Mouse (Mus musculus) embryo, embryonic 11.5 days (tissue): Measurements from ENCODE around the gene Rccd1.

Experiments used
- DNase-seq: peaks from one replicate; pipeline ENCODE4 v3.0.0-alpha.2; 2012; ENCODE audit warnings: low read depth, low spot score

Gene Rccd1

DNA sequence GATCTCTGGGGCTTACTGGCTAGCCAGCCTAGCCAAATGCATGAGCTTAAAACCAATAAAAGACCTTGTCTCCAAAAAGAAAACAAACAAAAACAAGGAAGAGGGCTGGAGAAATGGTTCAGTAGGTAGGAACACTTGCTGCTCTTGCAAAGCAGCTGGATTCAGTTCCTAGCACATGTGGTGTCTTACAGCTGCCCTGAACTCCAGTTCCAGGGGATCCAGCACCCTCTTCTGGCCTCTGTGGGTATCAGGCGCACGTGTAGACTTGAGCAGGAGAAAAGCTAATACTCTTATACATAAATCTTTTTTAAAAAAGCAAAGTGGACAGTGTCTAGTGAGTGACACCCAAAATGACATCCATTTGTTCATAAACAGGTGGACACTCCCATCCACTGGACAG is 22.7 kb downstream of the Rccd1 start:
- no peak for DNase-seq

DNA sequence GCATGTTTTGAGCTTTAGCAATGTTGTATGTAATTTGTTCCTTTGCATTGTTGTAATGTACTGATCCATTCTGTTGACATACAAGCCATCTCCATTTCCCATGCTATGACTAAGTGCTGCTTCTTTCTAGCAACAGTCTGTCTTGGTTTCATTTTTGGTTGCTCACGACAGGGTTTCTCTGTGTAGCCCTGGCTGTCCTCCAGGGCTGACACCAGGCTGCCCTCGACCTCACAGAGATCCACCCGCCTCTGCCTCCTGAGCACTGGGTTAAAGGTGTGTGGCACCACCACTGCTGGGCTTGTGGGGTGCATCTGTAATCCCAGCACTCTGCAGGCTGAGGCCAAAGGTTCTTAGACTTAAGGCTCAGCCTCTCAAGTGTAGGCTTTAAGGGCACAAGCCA is 24.7 kb downstream of the Rccd1 start:
- no peak for DNase-seq

DNA sequence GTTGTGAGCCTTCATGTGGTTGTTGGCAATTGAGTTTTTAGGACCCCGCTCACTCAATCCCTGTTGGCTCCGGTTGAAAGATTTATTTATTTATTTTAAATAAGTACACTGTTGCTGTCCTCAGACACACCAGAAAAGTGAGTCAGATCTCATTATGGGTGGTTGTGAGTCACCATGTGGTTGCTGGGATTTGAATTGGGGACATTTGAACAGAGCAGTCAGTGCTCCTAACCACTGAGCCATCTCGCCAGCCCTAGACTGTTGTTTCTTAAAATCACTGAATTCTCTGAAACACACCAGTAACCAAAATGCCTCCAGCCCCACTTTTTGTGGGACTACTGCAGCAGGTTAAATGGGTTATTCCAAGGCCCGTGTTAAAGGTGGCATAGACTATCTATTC is 25.5 kb downstream of the Rccd1 start:
- no peak for DNase-seq

DNA sequence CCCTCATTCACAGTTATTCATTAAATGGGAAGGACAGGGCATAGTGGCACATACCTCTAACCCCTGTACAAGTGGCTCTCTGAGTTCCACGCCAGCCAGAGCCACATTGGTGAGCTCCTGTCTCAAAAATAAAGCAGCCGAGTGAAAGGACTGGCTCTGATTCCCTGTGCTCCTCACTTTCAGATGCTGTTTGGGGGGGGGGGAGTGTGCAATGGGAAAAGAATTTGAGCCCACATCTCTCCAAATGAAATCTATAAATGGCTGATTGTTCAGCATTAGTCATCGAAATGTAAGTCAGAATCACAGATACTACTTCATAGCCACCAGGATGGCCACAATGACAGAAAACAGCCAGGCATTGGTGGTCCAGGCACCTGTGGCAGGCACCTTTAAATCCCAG is 27.2 kb downstream of the Rccd1 start:
- no peak for DNase-seq

DNA sequence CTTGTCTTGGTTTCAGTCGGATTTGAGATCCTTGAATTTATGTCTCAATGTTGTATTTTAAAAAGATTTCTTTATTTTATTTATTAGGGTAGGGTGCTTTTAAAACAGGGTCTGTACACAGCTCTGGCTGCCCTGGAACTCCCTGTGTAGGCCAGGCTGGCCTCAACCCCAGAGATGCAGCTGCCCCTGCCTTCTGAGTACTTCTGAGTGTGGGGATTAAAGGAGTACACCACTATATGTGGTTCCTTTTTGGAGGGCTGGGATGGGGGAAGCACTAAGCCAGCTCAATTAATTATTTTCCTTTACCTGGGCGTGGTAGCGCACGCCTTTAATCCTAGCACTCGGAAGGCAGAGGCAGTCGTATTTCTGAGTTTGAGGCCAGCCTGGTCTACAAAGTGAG is 27.8 kb downstream of the Rccd1 start:
- no peak for DNase-seq

DNA sequence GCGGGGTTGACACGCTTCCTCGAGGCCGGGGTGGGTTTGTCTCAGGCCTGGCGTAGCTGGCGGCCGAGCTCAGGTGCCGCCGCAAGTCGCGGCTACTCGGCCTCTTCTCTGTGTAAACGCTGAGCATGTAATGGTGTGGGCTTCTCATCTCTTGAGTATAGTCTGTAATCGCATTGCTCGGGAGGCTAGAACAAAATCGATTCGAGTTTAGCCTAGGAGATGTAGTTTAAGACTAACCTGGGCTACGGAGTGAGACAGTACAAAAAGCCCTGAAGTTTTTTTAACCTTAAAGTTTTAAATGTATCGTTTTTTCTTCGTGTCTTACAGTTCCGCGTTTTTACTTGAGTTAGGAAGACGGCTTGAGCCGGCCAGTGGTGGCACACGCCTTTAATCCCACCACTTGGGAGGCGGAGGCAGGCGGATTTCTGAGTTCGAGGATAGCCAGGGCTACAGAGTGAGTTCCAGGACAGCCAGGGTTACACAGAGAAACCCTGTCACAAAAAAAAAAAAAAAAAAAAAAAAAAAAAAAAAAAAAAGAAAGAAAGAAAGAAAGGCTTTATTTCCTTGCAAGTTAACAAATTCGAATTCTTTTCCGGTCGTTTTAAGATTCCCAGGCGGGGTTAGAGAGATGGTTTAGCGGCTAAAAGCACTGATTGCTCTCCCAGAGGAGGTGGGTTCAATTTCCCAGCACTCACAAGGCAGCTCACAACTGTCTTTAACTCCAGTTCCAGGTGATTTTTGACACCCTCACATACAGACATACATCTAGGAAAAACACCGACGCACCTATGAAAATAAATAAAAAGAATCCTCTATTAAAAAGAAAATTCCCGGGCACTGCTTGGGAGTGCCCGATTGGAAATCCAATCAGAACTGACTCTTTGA is 29.2 kb downstream of the Rccd1 start:
- peak; percentile 7 for DNase-seq

DNA sequence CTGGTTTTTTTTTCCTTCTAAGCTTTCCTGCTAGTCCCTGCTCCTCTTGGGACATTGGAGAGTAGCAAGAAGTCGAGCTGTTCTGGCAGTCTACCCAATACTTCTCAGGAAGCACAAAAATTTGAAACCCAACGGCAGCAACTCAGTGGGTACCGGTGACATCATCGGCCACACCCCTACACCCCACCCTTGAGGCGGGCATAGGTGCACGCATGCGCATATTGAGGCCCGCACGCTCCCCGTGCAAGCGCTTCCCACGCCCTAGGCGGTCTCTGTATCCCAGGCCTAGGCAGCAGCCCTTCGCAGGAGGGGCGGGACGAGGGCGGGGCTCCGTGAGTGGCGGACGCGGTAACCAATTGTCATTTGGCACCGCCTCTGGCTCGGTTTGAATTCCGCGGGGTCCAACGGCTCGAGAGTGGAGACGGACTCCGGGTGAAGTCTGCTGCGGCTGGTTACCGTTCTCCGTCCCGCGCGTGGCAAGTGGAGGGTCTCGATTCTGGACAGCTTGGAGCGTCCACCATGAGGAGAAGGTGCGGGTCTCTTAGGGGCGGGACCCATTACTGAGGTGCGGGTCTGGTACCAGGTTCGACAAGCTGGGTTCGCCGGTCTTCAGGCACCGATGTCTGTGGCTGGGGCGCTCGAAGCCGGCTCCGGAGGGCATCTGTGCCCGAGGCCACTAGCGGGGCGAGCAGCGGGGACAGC is 30.0 kb downstream of the Rccd1 start, which contains the start of gene Prc1:
Gene Prc1 (plus strand): TSS at position 389 of the 702 bp plus-strand sequence.
- DNase-seq, result peak; percentile 94

DNA sequence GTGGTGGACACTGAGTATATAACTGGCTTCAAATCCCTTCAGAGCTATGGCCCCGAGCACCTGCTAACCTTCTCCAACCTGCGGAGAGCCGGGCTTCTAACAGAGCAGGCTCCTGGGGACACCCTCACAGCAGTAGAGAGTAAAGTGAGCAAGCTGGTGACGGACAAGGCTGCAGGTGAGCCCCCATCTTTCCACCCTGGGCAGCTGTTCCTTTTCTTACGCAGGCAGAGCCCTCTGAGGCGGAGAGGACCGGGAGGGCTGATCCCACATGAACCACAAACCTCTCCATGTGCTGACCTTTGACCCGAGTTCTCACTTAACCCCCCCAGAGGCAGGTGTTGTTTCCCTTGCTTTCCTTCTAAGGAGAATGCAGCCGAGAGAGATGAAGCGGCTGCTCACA is 36.5 kb downstream of the Rccd1 start:
- no peak for DNase-seq

DNA sequence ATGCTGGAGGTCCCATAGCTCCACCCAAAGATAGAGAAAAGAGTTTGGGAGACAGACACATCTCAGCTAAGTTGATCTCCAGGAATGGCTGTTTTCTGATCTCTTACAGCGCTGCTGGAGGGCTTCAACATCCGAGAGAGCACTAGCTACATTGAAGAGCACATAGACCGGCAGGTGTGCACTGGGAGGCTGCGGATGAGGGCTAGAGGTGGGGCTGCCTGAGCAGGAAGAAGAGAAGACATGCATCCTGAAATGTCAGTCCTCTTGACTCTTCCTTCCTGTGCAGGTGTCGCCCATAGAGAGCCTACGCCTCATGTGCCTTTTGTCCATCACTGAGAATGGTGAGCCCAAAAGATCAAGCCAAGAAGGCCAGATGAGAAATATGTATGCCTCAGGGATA is 38.5 kb downstream of the Rccd1 start:
- no peak for DNase-seq

DNA sequence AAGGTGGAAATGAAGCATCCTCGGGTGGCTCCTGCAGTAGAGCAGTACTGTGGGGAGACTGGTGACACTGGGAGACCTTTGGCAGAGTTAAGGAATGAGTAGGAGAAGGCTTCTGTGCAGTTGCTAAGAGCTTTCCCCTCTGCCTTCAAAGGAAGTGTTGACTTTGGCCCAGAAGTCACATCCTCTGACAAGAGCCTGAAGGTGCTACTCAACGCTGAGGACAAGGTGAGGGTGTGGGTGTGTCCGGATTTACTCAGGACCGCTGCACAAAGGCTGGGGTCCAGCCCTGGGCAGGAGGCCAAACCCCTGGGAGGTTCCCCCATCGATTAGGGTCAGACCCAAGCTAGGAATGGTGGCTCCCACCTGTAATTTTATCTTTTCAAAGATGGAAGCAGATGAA is 39.9 kb downstream of the Rccd1 start:
- DNase-seq, result no peak

DNA sequence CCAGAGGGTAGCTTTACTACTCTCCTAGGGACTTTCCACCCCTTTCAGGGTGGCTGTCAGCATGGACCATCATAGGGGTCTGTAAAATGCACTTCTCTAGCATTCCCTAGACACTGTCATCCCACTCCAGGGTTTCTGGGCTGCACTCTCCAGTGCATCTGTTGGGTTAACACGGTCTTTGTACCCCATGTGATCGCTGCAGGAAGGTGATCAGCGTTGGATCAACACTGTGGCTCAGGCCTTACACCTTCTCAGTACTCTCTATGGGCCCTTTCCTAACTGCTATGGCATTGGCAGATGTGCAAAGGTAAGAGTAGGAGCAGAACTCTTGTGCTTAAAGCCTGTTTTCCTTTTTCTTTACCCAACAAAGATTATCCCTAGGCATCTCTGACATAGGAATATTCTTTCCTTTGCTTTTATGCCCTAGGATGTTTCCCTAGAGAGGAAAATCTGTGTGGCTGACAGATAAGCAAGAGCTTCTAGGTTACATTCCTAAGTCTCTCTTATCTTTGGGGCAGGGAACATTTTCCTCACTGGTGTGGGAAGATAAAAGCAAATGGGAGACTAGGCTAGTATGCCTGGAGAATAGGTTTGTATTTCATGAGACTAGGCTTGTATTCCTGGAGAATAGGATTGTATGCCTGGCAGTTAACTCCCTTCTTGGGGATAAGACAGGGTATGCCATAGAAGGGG is 40.9 kb downstream of the Rccd1 start:
- no peak for DNase-seq

DNA sequence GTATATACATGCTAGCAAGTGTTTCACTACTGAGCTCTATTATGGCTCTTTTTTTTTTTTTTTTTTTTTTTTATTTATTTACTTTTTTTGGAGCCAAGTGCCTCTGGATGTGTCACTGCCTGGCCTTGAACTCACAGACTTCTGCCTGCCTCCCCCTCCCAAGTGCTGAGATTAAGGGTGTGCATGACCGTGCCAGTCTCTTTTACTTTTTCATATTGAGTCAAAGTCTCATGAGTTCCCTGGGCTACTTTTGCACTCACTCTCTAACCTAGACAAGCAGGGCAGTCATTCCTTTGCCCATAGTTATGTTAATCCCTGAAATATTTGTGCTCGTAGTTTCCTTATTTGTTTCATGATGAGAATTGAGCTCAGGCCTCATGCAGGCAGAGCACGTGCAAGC is 42.6 kb downstream of the Rccd1 start:
- DNase-seq, result no peak

DNA sequence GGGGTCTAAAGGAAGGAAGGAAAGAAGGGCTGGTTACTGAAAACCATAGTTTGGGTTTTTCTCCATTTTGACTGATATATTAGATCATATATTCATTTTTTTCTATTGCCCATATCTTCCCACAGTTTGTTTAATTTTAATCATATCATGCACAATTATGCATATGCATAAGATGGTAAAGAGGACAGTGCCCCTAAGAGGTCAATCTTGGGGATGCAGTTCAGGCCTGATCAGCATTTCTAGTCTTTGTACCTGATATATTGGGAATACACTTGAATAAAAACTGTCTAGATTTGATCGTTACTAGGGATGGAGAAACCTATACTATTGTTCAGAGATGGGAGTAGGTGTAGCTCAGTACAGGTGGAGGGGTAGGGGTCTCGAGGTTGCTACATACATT is 43.3 kb downstream of the Rccd1 start:
- no peak for DNase-seq

DNA sequence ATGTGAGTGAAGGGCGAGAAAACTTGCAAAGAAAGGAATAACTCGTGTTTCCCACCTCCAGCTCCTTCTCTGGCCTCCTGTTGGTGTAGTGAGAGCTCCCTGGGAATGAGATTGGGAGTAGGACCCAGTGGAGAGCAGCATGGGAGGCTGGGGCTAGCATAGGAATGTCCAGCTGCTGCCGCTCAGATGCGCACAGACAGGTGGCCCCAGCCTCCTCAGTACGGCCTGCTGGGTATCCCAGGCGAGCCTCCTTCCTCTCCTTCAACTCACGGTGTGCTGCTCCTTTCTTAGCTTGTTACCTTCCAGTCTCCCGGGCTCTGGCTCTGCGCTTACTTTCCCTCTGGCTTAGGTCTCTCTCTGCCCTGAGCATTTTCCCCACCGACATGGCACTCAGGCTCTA is 44.2 kb downstream of the Rccd1 start:
- DNase-seq, result no peak

DNA sequence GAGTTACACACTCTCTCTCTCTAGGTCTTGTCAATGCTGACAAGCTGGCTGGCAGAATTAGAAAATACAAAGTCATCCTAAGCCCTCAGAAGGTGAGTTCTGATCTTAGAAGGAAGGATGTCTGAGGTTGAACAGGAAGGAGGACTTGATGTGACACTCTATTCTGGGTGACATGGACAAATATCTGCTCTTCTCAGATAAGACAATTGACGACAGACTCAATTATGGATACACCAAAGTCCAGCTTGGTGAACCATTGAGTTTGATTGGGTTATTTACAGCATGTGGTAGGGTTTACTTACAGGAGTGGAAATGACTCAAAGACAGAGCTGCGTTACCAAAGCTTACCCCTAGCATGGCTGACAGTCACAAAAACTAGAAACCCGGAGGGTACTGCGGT is 47.9 kb downstream of the Rccd1 start:
- no peak for DNase-seq

DNA sequence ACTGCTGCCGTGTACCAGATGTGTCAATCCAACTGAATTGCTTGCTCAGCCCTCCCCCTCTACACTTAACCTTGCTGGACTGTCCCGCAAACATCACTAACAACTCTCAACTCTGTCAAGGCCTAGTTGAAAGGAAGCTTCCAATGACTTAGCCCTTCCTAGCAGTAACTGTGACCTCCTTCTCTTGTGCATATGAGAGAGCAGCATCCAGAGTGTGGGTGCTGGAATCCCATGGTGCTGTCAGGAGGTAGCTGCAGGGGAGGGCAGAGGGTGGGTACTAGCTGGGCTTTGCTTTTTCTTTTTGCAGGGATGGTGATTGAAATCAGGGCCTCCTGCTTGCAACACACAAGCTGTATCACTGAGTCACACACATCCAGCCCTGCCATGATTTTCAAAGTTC is 50.8 kb downstream of the Rccd1 start:
- DNase-seq, result no peak

DNA sequence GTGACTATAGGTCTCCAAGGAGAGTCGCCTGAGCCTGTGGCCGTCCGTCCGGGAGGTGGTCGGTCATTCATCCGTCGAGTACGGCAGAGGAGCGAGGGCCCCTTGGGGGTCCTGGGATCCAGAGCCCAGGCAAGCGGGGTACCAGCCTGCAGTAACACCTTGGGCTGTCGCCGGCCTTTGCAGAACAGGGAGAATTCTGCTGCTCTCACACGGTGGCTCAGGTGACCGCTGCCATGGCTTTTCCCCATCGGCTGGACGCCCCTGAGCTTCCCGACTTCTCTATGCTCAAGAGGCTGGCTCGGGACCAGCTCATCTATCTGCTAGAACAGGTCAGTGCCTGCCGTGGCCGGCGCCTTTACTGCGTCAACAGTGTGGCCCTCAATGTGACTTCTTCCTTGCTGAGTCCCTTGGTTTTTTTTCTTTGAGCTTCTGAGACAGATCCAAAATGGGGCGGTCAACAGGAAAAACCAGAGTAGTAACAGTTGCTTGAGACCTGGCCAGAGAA is 54.5 kb downstream of the Rccd1 start:
- no peak for DNase-seq

DNA sequence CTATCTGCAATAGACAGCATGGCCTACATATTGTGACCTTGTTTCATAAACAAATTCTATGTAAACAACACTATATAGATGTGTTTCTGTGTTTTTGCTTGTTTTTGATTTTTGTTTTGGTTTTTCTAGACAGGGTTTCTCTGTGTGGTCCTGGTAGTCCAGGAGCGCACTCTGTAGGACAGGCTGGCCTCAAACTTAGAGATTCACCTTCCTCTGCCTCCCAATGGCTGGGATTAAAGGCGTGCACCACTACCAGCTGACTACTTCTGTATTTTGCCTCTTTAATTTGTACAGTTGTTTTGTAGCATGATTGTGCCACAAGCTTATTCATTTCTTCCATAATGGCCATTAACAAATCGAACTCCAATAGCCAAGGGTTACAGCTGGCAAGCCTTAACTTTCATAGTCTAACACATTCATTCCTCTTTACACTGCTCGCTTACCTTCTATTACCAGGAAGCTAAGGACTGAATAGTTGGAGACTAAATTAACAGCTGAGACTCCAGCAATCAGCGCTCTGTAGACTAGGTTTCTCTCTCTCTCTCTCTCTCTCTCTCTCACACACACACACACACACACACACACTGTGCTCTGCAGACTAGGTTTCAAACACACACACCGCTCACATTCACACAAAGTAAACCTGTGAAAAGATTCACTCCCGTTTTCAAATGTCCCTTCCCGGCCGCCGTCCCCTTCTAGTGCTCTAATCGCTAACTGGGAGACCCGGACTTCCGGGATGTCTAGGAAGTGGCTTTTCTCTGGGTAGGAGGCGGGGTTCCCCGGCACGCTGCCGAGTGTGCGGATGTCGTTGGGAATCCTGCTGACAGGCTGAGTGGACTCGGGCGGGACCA is 55.1 kb downstream of the Rccd1 start, which contains the start of gene Vps33b:
Gene Vps33b (plus strand): TSS at position 753 of the 854 bp plus-strand sequence.
- peak; percentile 83 for DNase-seq

DNA sequence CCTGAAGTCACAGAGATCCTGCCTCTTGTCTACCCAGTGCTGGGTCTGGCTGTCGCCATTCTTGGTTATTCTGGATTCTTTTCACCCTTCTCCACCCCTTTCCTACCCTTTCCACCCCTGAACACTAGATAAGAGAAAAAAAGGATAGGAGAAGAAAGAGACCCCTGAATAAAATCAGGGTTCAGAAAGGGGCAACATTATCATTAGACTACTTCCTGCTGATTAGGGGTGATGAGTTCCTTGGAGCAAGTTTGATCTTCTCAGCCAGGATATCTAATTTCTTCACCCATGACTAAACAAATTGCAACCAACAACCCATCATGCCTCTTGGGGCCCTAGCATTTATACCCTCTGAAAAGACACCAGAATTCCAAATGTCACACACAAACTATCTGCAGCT is 56.5 kb downstream of the Rccd1 start:
- no peak for DNase-seq

DNA sequence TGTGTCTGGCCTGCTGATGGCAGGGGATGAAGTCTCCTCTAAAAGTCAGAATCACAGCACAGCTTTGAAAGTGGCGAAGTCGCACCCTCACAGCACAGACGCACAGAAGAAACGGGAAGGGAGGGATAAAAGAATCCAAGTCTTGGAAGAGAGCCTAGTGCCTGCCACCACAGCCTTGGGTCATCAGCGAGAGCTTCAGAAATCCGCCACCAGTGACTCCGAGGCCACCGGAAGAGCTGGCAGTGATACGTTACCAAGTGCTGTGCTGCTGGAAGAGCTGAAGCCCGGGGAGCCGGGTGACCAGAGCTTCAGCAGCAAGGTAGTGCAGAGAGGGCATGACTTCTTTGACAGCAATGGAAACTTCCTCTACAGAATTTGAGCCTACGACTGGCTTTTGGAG is 59.6 kb downstream of the Rccd1 start:
- no peak for DNase-seq

DNA sequence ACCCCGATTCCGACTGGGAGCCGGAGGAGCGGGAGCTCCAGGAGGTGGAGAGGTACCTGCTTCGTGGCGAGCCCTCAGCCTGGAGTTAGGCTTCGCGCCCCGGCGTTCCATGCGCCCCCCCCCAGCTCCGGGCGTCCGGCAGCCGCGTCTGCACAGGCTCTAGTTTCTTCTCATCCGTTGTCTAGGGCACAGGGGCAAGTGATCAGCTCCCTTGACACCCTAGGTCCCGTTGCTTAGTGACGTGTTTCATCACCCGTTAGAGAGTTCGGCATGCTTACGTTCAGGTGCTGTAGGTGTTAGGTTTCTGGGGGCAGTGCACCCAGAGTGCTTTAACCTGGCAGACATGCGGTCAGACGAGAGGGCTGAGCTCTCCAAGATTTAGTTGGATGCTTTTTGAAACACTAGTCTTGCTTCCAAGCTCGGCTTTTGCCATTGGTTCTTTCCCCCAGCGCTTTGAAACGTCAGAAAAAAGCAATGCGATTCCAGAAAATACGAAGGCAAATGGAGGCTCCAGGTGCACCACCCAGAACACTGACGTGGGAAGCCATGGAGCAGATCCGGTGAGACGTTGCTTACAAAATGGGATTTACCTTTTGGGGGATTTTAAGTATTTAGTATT is 62.8 kb downstream of the Rccd1 start:
- DNase-seq, result peak; percentile 3
